Mouse (Mus musculus) liver, embryonic 11.5 days (tissue): ENCODE measurements around the gene Thrsp. TPM values are rescaled to one million over a fixed set of nuclear protein-coding genes. Genes with fewer than 3 reads are reported as not detected.
"Not testable (repeated sequence)": the region's sequence is repeated elsewhere in the genome, so short reads cannot be mapped to it uniquely, and the experiment has no call there.

Experiments
- ATAC-seq: fragments of 200-750 bp; cut with Nextera tagmentation; replicated peaks from 2 replicates; pipeline ENCODE4 v1.8.0; 2017; ENCODE audit warnings: moderate number of reproducible peaks, mild to moderate bottlenecking, moderate TSS enrichment, moderate library complexity; ENCODE audit not compliant: low FRiP score
- DNase-seq: peaks from one replicate; pipeline ENCODE4 v3.0.0-alpha.2; 2017; ENCODE audit warnings: low spot score
- H3K27ac ChIP-seq: fragments of 300-500 bp; sonication (generic); 2 replicates; pipeline ENCODE4 v1.5.1; 2014; ENCODE audit warnings: mild to moderate bottlenecking, low read depth, low read length, control low read depth
- H3K27me3 ChIP-seq: fragments of 300-500 bp; sonication (generic); replicated peaks from 2 replicates; pipeline ENCODE4 v1.6.1; 2014; ENCODE audit warnings: low read length, mixed read lengths; ENCODE audit not compliant: control insufficient read depth, insufficient read depth
- H3K36me3 ChIP-seq: fragments of 300-500 bp; sonication (generic); 2 replicates; pipeline ENCODE4 v1.6.1; 2014; ENCODE audit warnings: mild to moderate bottlenecking, low read length, moderate library complexity, mixed read lengths; ENCODE audit not compliant: control insufficient read depth, insufficient read depth
- H3K4me1 ChIP-seq: fragments of 300-500 bp; sonication (generic); replicated peaks from 2 replicates; pipeline ENCODE4 v1.6.1; 2014; ENCODE audit warnings: low read length, mixed read lengths; ENCODE audit not compliant: control insufficient read depth, insufficient read depth
- H3K4me2 ChIP-seq: fragments of 300-500 bp; sonication (generic); 2 replicates; pipeline ENCODE4 v1.6.1; 2014; ENCODE audit warnings: mild to moderate bottlenecking, control low read depth, moderate library complexity
- H3K4me3 ChIP-seq: fragments of 300-500 bp; sonication (generic); 2 replicates; pipeline ENCODE4 v1.5.1; 2014; ENCODE audit warnings: low read depth, low read length, control low read depth
- H3K9ac ChIP-seq: fragments of 300-500 bp; sonication (generic); 2 replicates; pipeline ENCODE4 v1.6.1; 2014; ENCODE audit warnings: low read depth, low read length, control low read depth
- H3K9me3 ChIP-seq: fragments of 300-500 bp; sonication (generic); 2 replicates; pipeline ENCODE4 v1.6.1; 2016; ENCODE audit warnings: low read length, inconsistent platforms, mixed read lengths; ENCODE audit not compliant: control insufficient read depth
- WGBS: fragments of 180-500 bp; shearing (Covaris S2); extraction: QIAGEN DNeasy Blood & Tissue Kit; methylation state at CpG from one replicate; pipeline ENCODE4 v1.1.7; 2014; 5-methylcytosine and 5-hydroxymethylcytosine counted together
- polyA plus RNA-seq: library from polyadenylated mRNA; unstranded; fragments of >200 nt; fragmentation: Nextera tagmentation; extraction: Ambion mirVana; gene quantifications from 2 replicates; pipeline ENCODE4 v1.2.1, GENCODE M21; 2014

The Thrsp gene
- 0.30 TPM in 1 of 2 replicates, not detected in the other for polyA plus RNA-seq

DNA sequence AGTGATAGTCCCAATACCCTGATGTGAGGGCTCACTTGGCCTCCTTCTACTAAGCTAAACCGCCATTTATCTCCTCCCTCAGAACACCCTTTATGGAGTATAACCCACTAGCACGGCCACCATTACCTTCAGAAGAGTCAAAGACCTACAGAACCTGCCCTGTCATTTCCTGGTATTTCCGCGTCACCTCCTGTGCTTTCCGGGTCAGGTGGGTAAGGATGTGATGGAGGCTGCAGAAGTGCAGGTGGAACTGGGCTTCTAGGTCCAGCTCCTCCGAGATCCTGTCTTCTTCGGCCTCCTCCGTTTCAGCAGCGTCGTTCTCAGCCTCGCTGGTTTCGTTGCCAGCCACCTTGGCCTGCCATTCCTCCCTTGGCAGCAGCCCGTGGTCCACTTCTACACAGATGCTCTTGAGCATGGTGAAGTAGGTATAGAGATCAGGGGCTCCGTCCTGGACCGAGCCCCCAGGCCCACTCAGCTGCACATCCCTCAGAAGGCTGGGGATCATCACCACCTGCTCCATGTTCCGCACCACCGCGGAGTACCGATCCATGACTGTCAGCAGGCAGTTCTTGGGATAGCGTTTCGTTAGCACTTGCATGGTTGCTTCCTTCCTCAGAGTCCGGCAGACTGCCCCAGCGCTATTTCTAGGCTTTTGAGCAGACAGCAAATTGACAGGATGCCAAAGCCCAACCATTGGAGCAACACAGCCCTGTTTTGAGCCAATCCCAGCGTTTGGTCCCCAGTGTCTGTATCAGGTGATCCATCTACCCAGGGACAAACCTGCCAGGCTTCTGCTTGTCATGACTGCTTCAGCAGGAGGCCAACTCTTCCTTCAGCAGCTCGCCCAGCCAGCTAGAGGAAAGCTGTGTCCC is at the start of gene Thrsp:
Gene Thrsp (minus strand): TSS at position 825 of the 872 bp plus-strand sequence.
- Histone ChIP-seq H3K4me1 (peaks cover 5% of the 10 kb centered on the region; the same call in 1 of the 2 replicates), H3K4me2 (no peak within 1 kb of the TSS), H3K27me3 (no peaks in the 10 kb centered on the region), H3K27ac (no peak within 1 kb of the TSS), H3K9ac (no peak within 1 kb of the TSS), H3K4me3 (no peak within 1 kb of the TSS), H3K9me3 (no peaks in the 10 kb centered on the region), H3K36me3 (no peaks in the 10 kb centered on the region)
- ATAC-seq, result no peak
- DNase-seq, result no peak
- WGBS, result 72% methylated on average over 25 of the region's 25 CpGs

DNA sequence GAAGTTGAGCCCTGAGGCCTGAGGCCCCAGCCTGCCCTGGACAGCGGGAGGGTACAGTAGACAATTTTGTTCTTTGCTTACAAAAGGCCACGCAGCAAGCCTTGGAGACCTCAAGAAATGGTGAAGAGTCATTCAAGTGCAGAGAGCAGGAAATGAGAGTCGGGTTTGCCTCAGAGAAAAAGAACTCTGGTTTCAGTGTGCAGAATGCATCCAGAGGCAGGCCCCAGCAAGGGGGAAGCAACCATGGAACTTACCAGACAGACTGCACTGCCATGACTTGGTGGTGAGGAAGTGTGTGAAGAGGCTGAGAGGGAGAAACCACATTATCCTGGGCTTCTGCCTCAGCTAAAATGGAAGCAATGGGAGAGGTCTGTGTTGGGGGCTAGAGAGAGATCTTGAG is 38.0 kb upstream of the Thrsp start:
- H3K4me3 ChIP-seq, result no peak overlapping the region
- no peaks in the 10 kb centered on the region; the same call in 1 of the 2 replicates for H3K36me3 ChIP-seq
- no peaks in the 10 kb centered on the region for H3K27me3 ChIP-seq
- H3K4me1 ChIP-seq, result peaks cover 15% of the 10 kb centered on the region
- no peak overlapping the region for H3K9ac ChIP-seq
- ATAC-seq (no peak), DNase-seq (no peak)
- H3K4me2 ChIP-seq, result no peak overlapping the region
- 56% methylated on average over 3 of the region's 3 CpGs for WGBS
- no peaks in the 10 kb centered on the region for H3K9me3 ChIP-seq
- no peak overlapping the region for H3K27ac ChIP-seq

DNA sequence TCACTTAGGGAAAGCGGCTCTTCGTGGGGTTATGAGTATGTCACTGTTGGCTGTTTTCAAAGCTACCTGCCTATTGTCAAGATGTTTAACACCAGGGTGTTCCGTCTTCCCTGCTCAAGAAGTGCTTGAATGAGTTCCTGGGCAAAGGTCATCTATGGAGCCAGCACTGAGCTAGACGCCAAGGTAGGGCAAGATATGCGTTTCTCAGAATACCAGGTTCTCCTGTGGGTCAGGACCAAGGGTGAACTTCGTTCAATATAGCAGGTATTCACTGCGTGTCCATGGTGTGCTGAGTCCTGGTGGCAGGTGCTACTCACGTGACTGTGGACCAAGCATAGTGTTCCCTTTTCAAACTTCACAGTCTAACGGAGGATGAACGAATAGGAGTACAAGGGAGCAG is 37.3 kb upstream of the Thrsp start:
- Histone ChIP-seq H3K27me3 (no peaks in the 10 kb centered on the region), H3K27ac (no peak overlapping the region), H3K4me3 (no peak overlapping the region), H3K9ac (no peak overlapping the region), H3K4me2 (no peak overlapping the region), H3K9me3 (no peaks in the 10 kb centered on the region), H3K4me1 (peaks cover 15% of the 10 kb centered on the region), H3K36me3 (no peaks in the 10 kb centered on the region; the same call in 1 of the 2 replicates)
- ATAC-seq (no peak), DNase-seq (no peak)
- 90% methylated on average over 10 of the region's 10 CpGs for WGBS

DNA sequence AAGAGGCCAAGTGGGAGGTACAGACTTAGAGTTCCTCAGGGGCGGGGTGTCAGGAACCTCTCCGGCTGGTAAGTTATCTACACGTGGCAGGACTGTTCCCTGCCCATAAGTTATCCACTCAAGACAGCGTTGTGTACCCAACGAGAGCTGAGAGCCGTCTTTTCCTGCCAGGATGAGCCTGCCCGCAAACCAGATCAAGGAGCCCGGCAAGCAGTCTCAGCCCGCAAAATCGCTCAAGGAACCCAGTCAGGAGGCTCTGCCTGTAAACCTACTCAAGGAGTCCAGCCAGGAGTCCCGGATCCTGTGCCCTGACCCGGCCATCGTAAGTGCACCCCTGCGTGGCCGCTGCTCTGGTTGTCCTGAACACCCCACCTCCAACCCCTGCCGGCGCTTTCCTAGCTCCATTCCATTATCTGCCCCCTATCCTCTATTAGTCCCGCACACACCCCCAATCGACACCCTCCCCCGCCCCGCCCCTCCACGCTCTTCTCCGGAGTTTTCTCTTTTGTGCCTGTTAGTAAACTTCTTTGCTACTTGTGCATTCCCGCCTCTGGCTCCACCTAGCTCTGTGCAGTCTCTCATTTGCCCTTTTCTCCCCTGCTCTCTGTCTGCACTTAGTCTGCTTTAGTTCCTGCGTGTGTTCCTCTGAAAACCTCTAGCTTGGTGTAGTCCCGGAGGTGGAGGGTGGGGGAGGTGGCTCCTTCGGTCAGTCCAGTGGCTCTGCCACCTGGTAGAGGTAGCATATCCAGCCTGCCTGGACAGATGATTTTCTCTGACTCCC is 35.8 kb upstream of the Thrsp start:
- peak overlapping the region; percentile 82 for H3K27ac ChIP-seq
- peak overlapping the region; percentile 98 for H3K4me2 ChIP-seq
- H3K9me3 ChIP-seq, result no peaks in the 10 kb centered on the region
- H3K9ac ChIP-seq, result peak overlapping the region; percentile 76
- H3K4me1 ChIP-seq, result peaks cover 15% of the 10 kb centered on the region
- H3K27me3 ChIP-seq, result no peaks in the 10 kb centered on the region
- H3K36me3 ChIP-seq, result no peaks in the 10 kb centered on the region; the same call in 1 of the 2 replicates
- ATAC-seq, result peak; percentile 98
- 1% methylated on average over 27 of the region's 27 CpGs for WGBS
- H3K4me3 ChIP-seq, result peak overlapping the region; percentile 67
- peak; percentile 67 for DNase-seq

DNA sequence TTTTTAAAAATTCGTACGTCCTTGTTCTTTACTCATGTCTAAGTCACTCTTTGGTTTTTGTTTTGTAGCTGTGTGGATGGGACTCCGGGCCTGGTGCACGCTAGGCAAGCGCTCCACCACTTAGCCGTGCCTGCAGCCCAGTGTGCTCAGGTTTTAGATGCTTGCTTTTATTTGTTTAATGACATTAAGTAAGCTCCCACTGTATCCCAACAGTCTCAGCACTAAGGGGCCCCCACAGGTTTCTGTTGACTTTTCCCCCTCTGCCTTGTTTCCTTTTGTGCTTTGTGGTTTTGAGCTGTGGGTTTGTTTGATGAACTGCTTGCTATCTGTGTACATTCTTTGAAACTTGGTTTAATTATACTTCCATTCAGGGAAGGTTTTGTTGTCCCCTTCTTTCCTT is 34.7 kb upstream of the Thrsp start:
- no peaks in the 10 kb centered on the region for H3K9me3 ChIP-seq

DNA sequence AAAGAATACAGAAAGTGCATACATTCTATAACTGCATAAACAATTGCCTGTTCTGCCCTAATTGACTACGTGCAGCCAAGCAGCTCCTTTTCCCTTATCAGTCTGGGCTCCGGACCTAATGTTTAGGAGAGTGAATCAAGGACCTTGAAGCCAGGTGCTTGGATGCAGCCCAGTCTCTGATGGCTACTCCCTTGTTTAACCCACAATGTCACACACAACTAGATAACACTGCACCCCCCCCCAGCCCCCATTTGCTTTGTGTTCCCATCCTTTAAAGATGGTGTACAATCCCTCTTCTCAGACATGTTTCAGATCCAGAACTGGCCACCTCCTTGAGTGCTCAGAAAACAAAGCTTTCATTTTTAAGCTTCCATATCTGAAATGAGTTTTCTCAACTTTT is 33.5 kb upstream of the Thrsp start, which contains the start of gene Kctd14:
Gene Kctd14 (plus strand): TSS at position 301 of the 400 bp plus-strand sequence.
- H3K27me3 ChIP-seq, H3K27ac ChIP-seq, H3K4me3 ChIP-seq, H3K9me3 ChIP-seq, H3K9ac ChIP-seq, DNase-seq, H3K36me3 ChIP-seq, ATAC-seq: not testable (repeated sequence)
- Histone ChIP-seq H3K4me2 (peak within 1 kb of the TSS; percentile 98; the same call in 1 of the 2 replicates), H3K4me1 (peaks cover 15% of the 10 kb centered on the region)
- WGBS, result 54% methylated on average over 2 of the region's 2 CpGs

More for the DNA sequence above, 34.7 kb upstream of the Thrsp start:
- WGBS, result 72% methylated on average over 6 of the region's 6 CpGs
- ATAC-seq (no peak), DNase-seq (no peak)
- Histone ChIP-seq H3K27ac (no peak overlapping the region), H3K4me3 (no peak overlapping the region), H3K4me2 (peak overlapping the region; percentile 98), H3K9ac (no peak overlapping the region), H3K27me3 (no peaks in the 10 kb centered on the region), H3K4me1 (peaks cover 15% of the 10 kb centered on the region), H3K36me3 (no peaks in the 10 kb centered on the region)

DNA sequence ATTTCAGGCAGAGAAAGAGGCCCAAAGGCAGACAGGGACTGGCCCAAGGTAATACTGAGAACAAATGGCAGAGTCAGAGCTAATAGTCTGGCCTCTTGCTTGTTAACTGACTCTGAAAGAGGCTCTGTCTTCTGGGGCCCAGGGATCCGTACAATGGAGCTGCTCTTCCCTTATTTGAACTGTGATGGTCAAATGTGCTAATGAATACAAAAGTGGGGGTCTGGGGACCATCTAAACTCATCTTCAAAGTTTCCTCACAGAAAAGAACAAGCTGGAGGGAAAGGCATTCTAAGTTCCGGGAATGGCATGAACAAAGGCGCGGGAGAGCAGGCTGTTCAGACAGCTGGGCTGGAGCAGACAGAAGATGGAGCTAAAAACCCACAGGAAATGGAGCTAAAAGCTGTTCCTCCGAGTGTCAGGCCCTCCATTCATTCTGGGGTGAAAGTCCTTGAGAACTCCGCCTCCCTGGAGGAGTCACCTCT is 29.6 kb upstream of the Thrsp start:
- H3K9ac ChIP-seq, result no peak overlapping the region
- H3K27ac ChIP-seq, result no peak overlapping the region
- DNase-seq (no peak), ATAC-seq (no peak)
- H3K4me1 ChIP-seq, result peaks cover 4% of the 10 kb centered on the region
- H3K27me3 ChIP-seq, result no peaks in the 10 kb centered on the region
- H3K36me3 ChIP-seq, result no peaks in the 10 kb centered on the region
- no peak overlapping the region for H3K4me3 ChIP-seq
- 64% methylated on average over 6 of the region's 6 CpGs for WGBS
- H3K4me2 ChIP-seq, result no peak overlapping the region
- no peaks in the 10 kb centered on the region for H3K9me3 ChIP-seq

DNA sequence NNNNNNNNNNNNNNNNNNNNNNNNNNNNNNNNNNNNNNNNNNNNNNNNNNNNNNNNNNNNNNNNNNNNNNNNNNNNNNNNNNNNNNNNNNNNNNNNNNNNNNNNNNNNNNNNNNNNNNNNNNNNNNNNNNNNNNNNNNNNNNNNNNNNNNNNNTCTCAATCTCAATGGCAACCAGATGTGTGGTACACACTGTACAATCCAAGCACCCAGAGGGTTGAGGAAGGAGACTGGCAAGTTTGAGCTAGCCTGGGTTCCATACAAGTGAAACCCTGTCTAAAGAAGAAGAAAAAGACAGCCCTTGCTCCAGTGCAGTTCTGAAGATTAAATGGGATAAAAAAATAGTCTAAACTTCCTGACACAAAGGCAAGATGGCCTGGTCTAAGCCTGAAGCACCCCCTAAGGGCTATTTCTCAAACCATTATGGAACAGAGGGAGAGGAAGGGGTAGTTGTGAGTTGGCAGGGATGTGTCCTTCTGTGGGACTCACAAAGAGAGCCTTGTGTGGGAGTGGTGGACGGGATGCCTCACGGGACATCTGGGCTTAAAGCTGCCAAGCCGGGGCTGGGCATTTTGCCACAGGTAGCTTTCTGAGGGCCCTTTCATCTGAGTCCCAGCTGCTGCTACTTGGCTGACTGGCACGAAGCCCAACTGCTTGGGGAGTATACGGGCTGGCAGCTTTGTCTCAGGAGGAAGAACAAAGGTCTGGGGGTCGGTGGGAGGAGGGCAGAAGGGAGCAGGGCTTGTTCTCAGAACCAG is 28.8 kb upstream of the Thrsp start:
- H3K27ac ChIP-seq, result no peak overlapping the region
- no peak for DNase-seq

More for the DNA sequence above, 28.8 kb upstream of the Thrsp start:
- Histone ChIP-seq H3K4me3 (no peak overlapping the region), H3K9me3 (0 out of 2 replicates have a peak, but pooled peaks cover 2% of the 10 kb centered on the region), H3K4me1 (no peaks in the 10 kb centered on the region), H3K36me3 (no peaks in the 10 kb centered on the region), H3K4me2 (no peak overlapping the region), H3K27me3 (no peaks in the 10 kb centered on the region), H3K9ac (no peak overlapping the region)
- WGBS, result 70% methylated on average over 6 of the region's 6 CpGs
- no peak for ATAC-seq
